Comparison of ENCODE assay signal across 16 mouse cellular contexts in genomic region chr2:164882619-164883018, GRCm38 (mm10). TPM values are rescaled to one million over a fixed set of nuclear protein-coding genes. Genes with fewer than 3 reads are reported as not detected.
DNase-seq lines count a peak whose midpoint lies in the region; ATAC-seq and TF ChIP-seq lines count a peak whose summit lies in the region.
"Had no signal": no experiment of that assay in that cellular context is flagged by ENCODE, and none has a peak within 500 bp of the region (broad histone marks: within the 10 kb centered on the region; RNA-seq: fewer than 3 reads in every experiment).

No protein-coding gene starts in this region.

- TF ChIP-seq EP300 in stomach, postnatal 0 days (optimal IDR thresholded peaks at IDR 0.05): no peak

- TF ChIP-seq CTCF in kidney, adult 2 months (conservative IDR thresholded peaks at IDR 0.05; ENCODE audit: insufficient read depth, insufficient read length, low read depth, low read length): no peak
- TF ChIP-seq CTCF in stomach, postnatal 0 days (IDR thresholded peaks at IDR 0.05; ENCODE audit: low read depth): no peak

- no peak for TF ChIP-seq POLR2A in kidney, adult 2 months (IDR thresholded peaks at IDR 0.05; ENCODE audit: low read depth, low read length)

- no peak overlapping the region for H3K4me2 ChIP-seq in kidney, embryonic 15.5 days
- no peak overlapping the region for H3K4me2 ChIP-seq in forebrain, embryonic 15.5 days (replicated peaks)
- no peak overlapping the region for H3K4me2 ChIP-seq in stomach, postnatal 0 days (replicated peaks; ENCODE audit: low read depth)
- H3K4me2 ChIP-seq: hindbrain, embryonic 15.5 days; neural tube, embryonic 12.5 days had no signal

- DNase-seq in cerebellum, adult 9-11 months: peak; percentile 51
- DNase-seq in cerebellum, postnatal 25 days: no peak
- no peak for DNase-seq in kidney, adult 2 months
- peak; percentile 63 for DNase-seq in A20 (ENCODE audit: low read depth, low spot score)
- no peak for DNase-seq in stomach, postnatal 0 days (ENCODE audit: low spot score)
- DNase-seq in heart, adult 11 months: no peak
- DNase-seq: cerebellum, adult 8-10 months; heart, adult 2 months; lung, adult 18-20 months; right cerebral cortex, adult 18-20 months; thymus, postnatal 4 days had no signal

- no peak for ATAC-seq in kidney, embryonic 15.5 days (replicated peaks; ENCODE audit: low FRiP score)
- no peak for ATAC-seq in forebrain, embryonic 15.5 days (replicated peaks)
- ATAC-seq in stomach, postnatal 0 days (ENCODE audit: low FRiP score, low TSS enrichment): no peak

- no peak overlapping the region for H3K9ac ChIP-seq in kidney, embryonic 15.5 days
- 0 out of 2 replicates have a peak overlapping the region, but pooled peaks have one; percentile 3 for H3K9ac ChIP-seq in forebrain, embryonic 15.5 days (replicated peaks)
- H3K9ac ChIP-seq in stomach, postnatal 0 days (ENCODE audit: low read length): no peak overlapping the region
- H3K9ac ChIP-seq: hindbrain, embryonic 15.5 days; neural tube, embryonic 12.5 days had no signal

- WGBS in kidney, embryonic 15.5 days: 55% methylated on average over 9 of the region's 9 CpGs
- whole genome bisulfite sequencing in kidney, adult 2 months: 67% methylated on average over 9 of the region's 9 CpGs
- WGBS in forebrain, embryonic 15.5 days: 35% methylated on average over 9 of the region's 9 CpGs
- WGBS in stomach, postnatal 0 days: 68% methylated on average over 9 of the region's 9 CpGs

- no peak overlapping the region for H3K4me3 ChIP-seq in kidney, embryonic 15.5 days (replicated peaks)
- no peak overlapping the region for H3K4me3 ChIP-seq in kidney, adult 2 months (ENCODE audit: insufficient read depth, low read depth, low read length)
- H3K4me3 ChIP-seq in forebrain, embryonic 15.5 days: no peak overlapping the region
- no peak overlapping the region for H3K4me3 ChIP-seq in stomach, postnatal 0 days (ENCODE audit: low read depth, low read length)
- H3K4me3 ChIP-seq: heart, adult 2 months; hindbrain, embryonic 15.5 days; neural tube, embryonic 12.5 days had no signal

- peaks cover 39% of the 10 kb centered on the region for H3K4me1 ChIP-seq in kidney, embryonic 15.5 days
- H3K4me1 ChIP-seq in kidney, adult 2 months (ENCODE audit: control insufficient read depth, insufficient read depth, low read length): peaks cover 12% of the 10 kb centered on the region; the same call in 1 of the 2 replicates
- peaks cover 33% of the 10 kb centered on the region for H3K4me1 ChIP-seq in forebrain, embryonic 15.5 days
- 0 out of 2 replicates have a peak, but pooled peaks cover 3% of the 10 kb centered on the region for H3K4me1 ChIP-seq in stomach, postnatal 0 days (replicated peaks; ENCODE audit: control insufficient read depth, insufficient read depth)

- H3K27me3 ChIP-seq in kidney, embryonic 15.5 days: no peaks in the 10 kb centered on the region
- H3K27me3 ChIP-seq in kidney, adult 2 months (replicated peaks; ENCODE audit: control insufficient read depth, insufficient read depth, low read length): no peaks in the 10 kb centered on the region
- no peaks in the 10 kb centered on the region for H3K27me3 ChIP-seq in forebrain, embryonic 15.5 days
- no peaks in the 10 kb centered on the region for H3K27me3 ChIP-seq in stomach, postnatal 0 days (ENCODE audit: control insufficient read depth, insufficient read depth, low read length)
- H3K27me3 ChIP-seq: hindbrain, embryonic 15.5 days; neural tube, embryonic 12.5 days had no signal

- peak overlapping the region; percentile 54 for H3K27ac ChIP-seq in kidney, embryonic 15.5 days
- no peak overlapping the region for H3K27ac ChIP-seq in kidney, adult 2 months (ENCODE audit: insufficient read depth, low read depth, low read length)
- no peak overlapping the region; the same call in 1 of the 2 replicates for H3K27ac ChIP-seq in forebrain, embryonic 15.5 days (replicated peaks)
- H3K27ac ChIP-seq in stomach, postnatal 0 days (replicated peaks): no peak overlapping the region
- H3K27ac ChIP-seq: heart, adult 2 months; hindbrain, embryonic 15.5 days; neural tube, embryonic 12.5 days had no signal

- peaks cover 48% of the 10 kb centered on the region for H3K36me3 ChIP-seq in kidney, embryonic 15.5 days
- H3K36me3 ChIP-seq in kidney, adult 2 months (ENCODE audit: control insufficient read depth, insufficient read depth, low read length): peaks cover 2% of the 10 kb centered on the region; the same call in 1 of the 2 replicates
- peaks cover 49% of the 10 kb centered on the region for H3K36me3 ChIP-seq in forebrain, embryonic 15.5 days
- H3K36me3 ChIP-seq in stomach, postnatal 0 days (ENCODE audit: control insufficient read depth, insufficient read depth, low read length): peaks cover 31% of the 10 kb centered on the region

- no peaks in the 10 kb centered on the region for H3K9me3 ChIP-seq in kidney, embryonic 15.5 days (replicated peaks)
- no peaks in the 10 kb centered on the region for H3K9me3 ChIP-seq in forebrain, embryonic 15.5 days
- H3K9me3 ChIP-seq in stomach, postnatal 0 days (ENCODE audit: control insufficient read depth, low read length): no peaks in the 10 kb centered on the region
- H3K9me3 ChIP-seq: G1E; hindbrain, embryonic 15.5 days; neural tube, embryonic 12.5 days had no signal

RNA-seq across cellular contexts. Expression of gene Pcif1, which starts 3.5 kb away (rescaled TPM):
- 73.1 and 81.1 TPM in 2 replicates for polyA plus RNA-seq in kidney, embryonic 15.5 days (2015; fragmentation: Nextera tagmentation; extraction: Ambion mirVana)
- polyA plus RNA-seq in kidney, adult 2 months (2012; rRNA removed): 37.2 and 43.1 TPM in 2 replicates
- 94.8 and 101 TPM in 2 replicates for polyA plus RNA-seq in forebrain, embryonic 15.5 days (2015; fragmentation: Nextera tagmentation; extraction: Ambion mirVana)
- polyA plus RNA-seq in stomach, postnatal 0 days (2015; fragmentation: Nextera tagmentation; extraction: Ambion mirVana): 49.2 and 51.4 TPM in 2 replicates

RNA-seq across cellular contexts. Expression of gene Pltp, which starts 25.1 kb away (rescaled TPM):
- 35.6 and 38.7 TPM in 2 replicates for polyA plus RNA-seq in kidney, embryonic 15.5 days (2015; fragmentation: Nextera tagmentation; extraction: Ambion mirVana)
- polyA plus RNA-seq in kidney, adult 2 months (2012; rRNA removed): 39.6 and 41.5 TPM in 2 replicates
- polyA plus RNA-seq in forebrain, embryonic 15.5 days (2015; fragmentation: Nextera tagmentation; extraction: Ambion mirVana): 45.3 and 50.7 TPM in 2 replicates
- polyA plus RNA-seq in stomach, postnatal 0 days (2015; fragmentation: Nextera tagmentation; extraction: Ambion mirVana): 42.7 and 44.2 TPM in 2 replicates
- polyA plus RNA-seq: G1E had no signal

RNA-seq across cellular contexts. Expression of gene Zfp335, which starts 28.9 kb away (rescaled TPM):
- polyA plus RNA-seq in kidney, embryonic 15.5 days (2015; fragmentation: Nextera tagmentation; extraction: Ambion mirVana): 12.1 and 14.4 TPM in 2 replicates
- 20.4 and 25.7 TPM in 2 replicates for polyA plus RNA-seq in kidney, adult 2 months (2012; rRNA removed)
- polyA plus RNA-seq in forebrain, embryonic 15.5 days (2015; fragmentation: Nextera tagmentation; extraction: Ambion mirVana): 15.7 and 16.7 TPM in 2 replicates
- polyA plus RNA-seq in stomach, postnatal 0 days (2015; fragmentation: Nextera tagmentation; extraction: Ambion mirVana): 3.7 and 4.3 TPM in 2 replicates

RNA-seq across cellular contexts. Expression of gene Neurl2, which starts 49.4 kb away (rescaled TPM):
- polyA plus RNA-seq in kidney, embryonic 15.5 days (2015; fragmentation: Nextera tagmentation; extraction: Ambion mirVana): 7.0 and 8.9 TPM in 2 replicates
- polyA plus RNA-seq in kidney, adult 2 months (2012; rRNA removed): 3.7 and 4.7 TPM in 2 replicates
- 5.6 and 6.5 TPM in 2 replicates for polyA plus RNA-seq in forebrain, embryonic 15.5 days (2015; fragmentation: Nextera tagmentation; extraction: Ambion mirVana)
- 4.6 and 5.3 TPM in 2 replicates for polyA plus RNA-seq in stomach, postnatal 0 days (2015; fragmentation: Nextera tagmentation; extraction: Ambion mirVana)

RNA-seq across cellular contexts. Expression of gene Ctsa, which starts 49.9 kb away (rescaled TPM):
- 160 and 170 TPM in 2 replicates for polyA plus RNA-seq in kidney, embryonic 15.5 days (2015; fragmentation: Nextera tagmentation; extraction: Ambion mirVana)
- polyA plus RNA-seq in kidney, adult 2 months (2012; rRNA removed): 504 and 687 TPM in 2 replicates
- polyA plus RNA-seq in forebrain, embryonic 15.5 days (2015; fragmentation: Nextera tagmentation; extraction: Ambion mirVana): 97.7 and 98.4 TPM in 2 replicates
- polyA plus RNA-seq in stomach, postnatal 0 days (2015; fragmentation: Nextera tagmentation; extraction: Ambion mirVana): 107 and 114 TPM in 2 replicates

Comparison
In these comparisons a context has a peak if more than half of its experiments do, and no peak if none do; other contexts are left out.
1. DNase-seq: peak in cerebellum, adult 9-11 months (single experiment) and A20 (single experiment); none in cerebellum, postnatal 25 days (0 of 2), kidney, adult 2 months (single experiment), stomach, postnatal 0 days (single experiment) and heart, adult 11 months (single experiment).